Mouse (Mus musculus): ENCODE measurements around the gene Golga2.
A peak's percentile ranks its signal among the peaks of the same experiment; 100 is the strongest.

GRCm38 (mm10) chr2:32260635-32261034 lies 26.5 kb upstream of the Golga2 start:
- TF ChIP-seq CTCF (IDR thresholded peaks at IDR 0.05; ENCODE audit: extremely low read depth, insufficient read depth, low read length) = peak; percentile 29; the same call in 1 of the 2 replicates
- no peak for TF ChIP-seq POLR2A (IDR thresholded peaks at IDR 0.05; ENCODE audit: extremely low read depth, insufficient read depth, low read length)

Data from cortical plate, adult 2 months (tissue).